Mouse (Mus musculus) neural tube, embryonic 12.5 days (tissue): ENCODE data around the gene Prdm15. TPM values are rescaled to one million over a fixed set of nuclear protein-coding genes. Genes with fewer than 3 reads are reported as not detected.

ENCODE experiments used
- ATAC-seq: fragments of 200-750 bp; cut with Nextera tagmentation; 2 replicates; pipeline ENCODE4 v1.8.0; 2017; ENCODE audit warnings: low read depth, mild to moderate bottlenecking, moderate TSS enrichment, moderate library complexity; ENCODE audit not compliant: low FRiP score
- H3K27ac ChIP-seq: fragments of 300-500 bp; sonication (generic); 2 replicates; pipeline ENCODE4 v1.5.1; 2016
- H3K27me3 ChIP-seq: fragments of 300-500 bp; sonication (generic); replicated peaks from 2 replicates; pipeline ENCODE4 v1.6.1; 2016; ENCODE audit warnings: mild to moderate bottlenecking
- H3K36me3 ChIP-seq: fragments of 300-500 bp; sonication (generic); 2 replicates; pipeline ENCODE4 v1.6.1; 2016; ENCODE audit warnings: mild to moderate bottlenecking
- H3K4me1 ChIP-seq: fragments of 300-500 bp; sonication (generic); 2 replicates; pipeline ENCODE4 v1.6.1; 2016
- H3K4me2 ChIP-seq: fragments of 300-500 bp; sonication (generic); replicated peaks from 2 replicates; pipeline ENCODE4 v1.6.1; 2016; ENCODE audit warnings: mild to moderate bottlenecking
- H3K4me3 ChIP-seq: fragments of 300-500 bp; sonication (generic); 2 replicates; pipeline ENCODE4 v1.5.1; 2016
- H3K9ac ChIP-seq: fragments of 300-500 bp; sonication (generic); 2 replicates; pipeline ENCODE4 v1.6.1; 2016; ENCODE audit warnings: mild to moderate bottlenecking
- H3K9me3 ChIP-seq: fragments of 300-500 bp; sonication (generic); 2 replicates; pipeline ENCODE4 v1.6.1; 2016; ENCODE audit warnings: mild to moderate bottlenecking
- WGBS: fragments of 180-500 bp; shearing (Covaris S2); methylation state at CpG from one replicate; pipeline ENCODE4 v1.1.7; 2016; 5-methylcytosine and 5-hydroxymethylcytosine counted together
- polyA plus RNA-seq: library from polyadenylated mRNA; unstranded; fragments of >200 nt; fragmentation: Nextera tagmentation; extraction: Ambion mirVana; gene quantifications from 2 replicates; pipeline ENCODE4 v1.2.1, GENCODE M21; 2016

Prdm15 gene
- 14.7 and 14.8 TPM in 2 replicates for polyA plus RNA-seq

- H3K4me2 ChIP-seq, result peak within 1 kb of the TSS; percentile 80
- H3K9ac ChIP-seq, result peak within 1 kb of the TSS; percentile 95
- peaks cover 20% of the 10 kb centered on the region for H3K4me1 ChIP-seq
- peak within 1 kb of the TSS; percentile 83 for H3K4me3 ChIP-seq
- H3K9me3 ChIP-seq, result no peaks in the 10 kb centered on the region
- H3K27ac ChIP-seq, result peak within 1 kb of the TSS; percentile 96
- 2% methylated on average over 31 of the region's 31 CpGs for WGBS
- H3K27me3 ChIP-seq, result no peaks in the 10 kb centered on the region
- peak; percentile 90 for ATAC-seq
- no peaks in the 10 kb centered on the region for H3K36me3 ChIP-seq
Observed at GRCm38 (mm10) chr16:97851741-97852319, at the start of gene Prdm15. TSS of gene Prdm15 (minus strand) at chr16:97851850.

DNA sequence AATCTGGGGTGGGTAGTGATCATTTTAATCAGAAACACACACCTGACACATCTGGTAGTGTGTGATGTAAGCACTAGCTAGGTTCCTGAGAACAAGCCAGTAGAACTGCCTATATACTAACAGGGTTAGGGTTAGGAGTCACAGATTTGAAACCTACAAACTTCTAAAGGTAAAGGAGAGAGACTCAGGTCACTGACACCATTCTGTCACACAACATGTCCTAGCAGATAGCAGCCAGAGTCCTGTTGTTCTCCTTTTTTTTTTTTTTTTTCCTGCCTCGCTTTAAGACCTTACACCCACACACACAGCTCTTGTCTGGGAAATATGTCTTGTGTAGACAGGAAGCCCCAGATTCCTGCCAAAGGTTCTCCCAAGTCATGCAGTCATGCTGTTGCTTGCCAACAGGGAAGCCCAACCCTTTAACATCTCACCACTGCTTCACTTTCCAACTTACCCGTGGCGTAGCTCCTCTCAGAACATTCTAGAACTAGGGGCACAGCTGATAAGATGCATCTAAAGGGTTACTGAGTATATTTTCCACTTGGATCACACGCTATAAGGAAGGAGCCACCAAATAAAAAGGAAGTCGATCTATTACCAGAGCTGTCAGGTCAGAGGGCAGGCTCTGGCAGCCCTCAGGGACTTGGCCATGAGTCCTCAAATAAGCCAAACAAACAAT, 45.8 kb upstream of the Prdm15 start:
- H3K27me3 ChIP-seq, result no peaks in the 10 kb centered on the region
- ATAC-seq, result no peak
- 0 out of 2 replicates have a peak, but pooled peaks cover 4% of the 10 kb centered on the region for H3K4me1 ChIP-seq
- WGBS, result 80% methylated on average over 5 of the region's 5 CpGs
- no peaks in the 10 kb centered on the region for H3K36me3 ChIP-seq
- no peaks in the 10 kb centered on the region for H3K9me3 ChIP-seq
- H3K27ac ChIP-seq, result no peak overlapping the region
- no peak overlapping the region for H3K9ac ChIP-seq
- no peak overlapping the region for H3K4me2 ChIP-seq
- H3K4me3 ChIP-seq, result no peak overlapping the region

- Histone ChIP-seq H3K9me3 (no peaks in the 10 kb centered on the region), H3K4me2 (no peak overlapping the region), H3K27ac (no peak overlapping the region), H3K4me3 (no peak overlapping the region), H3K9ac (no peak overlapping the region), H3K36me3 (peaks cover 4% of the 10 kb centered on the region; the same call in 1 of the 2 replicates), H3K4me1 (no peaks in the 10 kb centered on the region), H3K27me3 (no peaks in the 10 kb centered on the region)
- no peak for ATAC-seq
Observed at GRCm38 (mm10) chr16:97887762-97888161, 36.1 kb upstream of the Prdm15 start.

- Histone ChIP-seq H3K36me3 (0 out of 2 replicates have a peak, but pooled peaks cover 4% of the 10 kb centered on the region), H3K9ac (no peak overlapping the region), H3K9me3 (no peaks in the 10 kb centered on the region), H3K27ac (no peak overlapping the region), H3K4me2 (no peak overlapping the region), H3K4me1 (no peaks in the 10 kb centered on the region), H3K4me3 (no peak overlapping the region), H3K27me3 (no peaks in the 10 kb centered on the region)
- 95% methylated on average over 1 of the region's 1 CpGs for WGBS
- no peak for ATAC-seq
Observed at GRCm38 (mm10) chr16:97883696-97884095, 32.0 kb upstream of the Prdm15 start.

DNA sequence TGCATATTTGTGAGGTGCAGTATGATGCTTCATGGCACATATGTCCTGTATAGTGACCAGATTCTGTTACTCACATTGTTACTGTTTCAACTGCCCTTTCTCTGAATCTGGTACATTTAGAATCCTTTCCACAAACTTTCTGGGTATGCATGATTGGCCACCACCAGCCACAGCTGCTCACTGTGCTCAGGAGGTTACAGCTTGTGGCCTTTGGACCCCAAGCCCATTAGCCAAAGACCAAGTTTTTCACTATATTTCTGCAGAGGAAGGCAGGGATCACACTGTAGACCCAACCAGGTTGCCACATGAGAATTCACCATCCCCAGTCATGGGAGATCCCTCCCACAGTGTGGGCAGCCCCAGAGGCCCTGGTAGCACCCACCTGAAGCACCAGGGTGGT, 31.2 kb upstream of the Prdm15 start:
- H3K9ac ChIP-seq, result no peak overlapping the region
- H3K4me3 ChIP-seq, result no peak overlapping the region
- ATAC-seq, result no peak
- no peak overlapping the region for H3K27ac ChIP-seq
- 0 out of 2 replicates have a peak, but pooled peaks cover 4% of the 10 kb centered on the region for H3K36me3 ChIP-seq
- no peak overlapping the region for H3K4me2 ChIP-seq
- H3K9me3 ChIP-seq, result no peaks in the 10 kb centered on the region
- H3K27me3 ChIP-seq, result no peaks in the 10 kb centered on the region
- H3K4me1 ChIP-seq, result no peaks in the 10 kb centered on the region

- Histone ChIP-seq H3K9ac (no peak overlapping the region), H3K4me2 (no peak overlapping the region), H3K36me3 (0 out of 2 replicates have a peak, but pooled peaks cover 4% of the 10 kb centered on the region), H3K27me3 (no peaks in the 10 kb centered on the region), H3K27ac (no peak overlapping the region), H3K9me3 (no peaks in the 10 kb centered on the region), H3K4me3 (no peak overlapping the region), H3K4me1 (no peaks in the 10 kb centered on the region)
- WGBS, result 74% methylated on average over 1 of the region's 1 CpGs
- no peak for ATAC-seq
Observed at GRCm38 (mm10) chr16:97879134-97879533, 27.5 kb upstream of the Prdm15 start.

DNA sequence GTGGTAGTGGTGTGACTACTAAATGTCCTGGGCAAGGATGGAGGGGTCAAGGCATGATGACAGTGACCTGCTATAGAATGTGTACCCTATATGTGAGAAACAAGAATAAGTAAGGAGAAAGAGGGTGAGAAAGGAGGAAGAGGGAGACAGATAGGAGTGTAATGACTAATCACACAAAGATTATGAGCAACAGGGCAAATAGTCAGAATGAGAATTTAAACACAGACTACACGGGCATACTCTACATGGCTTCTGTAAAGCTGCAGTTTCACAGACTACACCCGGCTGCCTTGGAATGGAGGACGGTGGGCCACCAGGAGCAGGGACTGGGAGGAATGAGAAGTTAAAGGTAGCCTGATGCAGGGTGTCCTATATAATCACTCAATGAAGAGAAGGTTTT, 25.9 kb upstream of the Prdm15 start:
- no peak overlapping the region for H3K9ac ChIP-seq
- no peaks in the 10 kb centered on the region for H3K4me1 ChIP-seq
- no peaks in the 10 kb centered on the region for H3K9me3 ChIP-seq
- WGBS, result 98% methylated on average over 3 of the region's 3 CpGs
- H3K27me3 ChIP-seq, result no peaks in the 10 kb centered on the region
- ATAC-seq, result no peak
- H3K36me3 ChIP-seq, result no peaks in the 10 kb centered on the region
- H3K27ac ChIP-seq, result no peak overlapping the region
- H3K4me2 ChIP-seq, result no peak overlapping the region
- no peak overlapping the region for H3K4me3 ChIP-seq

- H3K4me1 ChIP-seq, result no peaks in the 10 kb centered on the region
- no peak overlapping the region for H3K4me2 ChIP-seq
- WGBS, result 90% methylated on average over 4 of the region's 4 CpGs
- no peaks in the 10 kb centered on the region; the same call in 1 of the 2 replicates for H3K36me3 ChIP-seq
- H3K27ac ChIP-seq, result no peak overlapping the region
- H3K9me3 ChIP-seq, result no peaks in the 10 kb centered on the region
- H3K27me3 ChIP-seq, result no peaks in the 10 kb centered on the region
- ATAC-seq, result no peak
- no peak overlapping the region for H3K4me3 ChIP-seq
- no peak overlapping the region for H3K9ac ChIP-seq
Observed at GRCm38 (mm10) chr16:97875101-97875500, 23.5 kb upstream of the Prdm15 start.

DNA sequence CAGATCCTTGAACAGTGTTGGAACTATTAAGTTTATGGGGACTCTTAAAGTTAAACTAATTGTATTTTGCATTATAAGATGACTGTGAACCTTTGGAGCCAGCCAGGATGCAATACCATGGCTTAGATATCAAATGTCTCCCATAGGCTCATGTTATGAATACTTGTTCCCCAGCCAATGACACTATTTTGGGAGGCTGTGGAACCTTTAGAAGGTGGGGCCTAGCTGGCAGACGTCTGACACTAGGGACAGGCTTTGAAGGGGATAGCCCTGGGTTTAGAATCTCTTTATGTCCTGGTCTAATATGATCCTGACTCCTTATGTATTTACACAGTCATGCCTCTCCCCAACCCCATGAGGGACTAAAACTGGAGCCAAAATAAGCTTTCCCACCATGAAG, 22.7 kb upstream of the Prdm15 start:
- H3K9ac ChIP-seq, result no peak overlapping the region
- H3K36me3 ChIP-seq, result no peaks in the 10 kb centered on the region; the same call in 1 of the 2 replicates
- H3K4me1 ChIP-seq, result no peaks in the 10 kb centered on the region
- no peak for ATAC-seq
- no peak overlapping the region for H3K4me3 ChIP-seq
- no peak overlapping the region for H3K27ac ChIP-seq
- H3K4me2 ChIP-seq, result no peak overlapping the region
- WGBS, result 67% methylated on average over 1 of the region's 1 CpGs
- H3K9me3 ChIP-seq, result no peaks in the 10 kb centered on the region
- no peaks in the 10 kb centered on the region for H3K27me3 ChIP-seq

DNA sequence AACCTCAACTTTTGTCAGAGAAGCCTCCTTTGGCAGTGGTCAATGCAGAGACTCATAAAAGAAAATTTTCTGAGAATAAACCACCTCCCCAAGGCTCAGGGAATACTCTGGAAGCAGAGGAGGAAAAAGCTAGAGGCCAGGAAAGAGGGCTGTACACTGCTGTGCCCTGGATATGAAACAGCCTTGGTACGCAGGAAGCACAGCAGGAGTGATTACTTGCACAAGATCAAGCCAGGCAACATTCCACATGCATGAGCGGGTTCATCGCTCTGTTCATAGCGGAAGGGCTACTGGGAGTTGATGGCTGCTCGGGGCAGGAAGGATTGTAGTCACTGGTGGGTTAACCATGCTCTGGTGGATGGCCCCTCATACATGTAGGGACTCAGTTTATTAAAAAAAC, 21.0 kb upstream of the Prdm15 start:
- H3K4me1 ChIP-seq, result no peaks in the 10 kb centered on the region
- 75% methylated on average over 5 of the region's 5 CpGs for WGBS
- H3K4me3 ChIP-seq, result no peak overlapping the region
- H3K36me3 ChIP-seq, result peaks cover 13% of the 10 kb centered on the region; the same call in 1 of the 2 replicates
- no peak for ATAC-seq
- no peaks in the 10 kb centered on the region for H3K9me3 ChIP-seq
- H3K9ac ChIP-seq, result no peak overlapping the region
- H3K27me3 ChIP-seq, result no peaks in the 10 kb centered on the region
- no peak overlapping the region for H3K4me2 ChIP-seq
- H3K27ac ChIP-seq, result no peak overlapping the region

DNA sequence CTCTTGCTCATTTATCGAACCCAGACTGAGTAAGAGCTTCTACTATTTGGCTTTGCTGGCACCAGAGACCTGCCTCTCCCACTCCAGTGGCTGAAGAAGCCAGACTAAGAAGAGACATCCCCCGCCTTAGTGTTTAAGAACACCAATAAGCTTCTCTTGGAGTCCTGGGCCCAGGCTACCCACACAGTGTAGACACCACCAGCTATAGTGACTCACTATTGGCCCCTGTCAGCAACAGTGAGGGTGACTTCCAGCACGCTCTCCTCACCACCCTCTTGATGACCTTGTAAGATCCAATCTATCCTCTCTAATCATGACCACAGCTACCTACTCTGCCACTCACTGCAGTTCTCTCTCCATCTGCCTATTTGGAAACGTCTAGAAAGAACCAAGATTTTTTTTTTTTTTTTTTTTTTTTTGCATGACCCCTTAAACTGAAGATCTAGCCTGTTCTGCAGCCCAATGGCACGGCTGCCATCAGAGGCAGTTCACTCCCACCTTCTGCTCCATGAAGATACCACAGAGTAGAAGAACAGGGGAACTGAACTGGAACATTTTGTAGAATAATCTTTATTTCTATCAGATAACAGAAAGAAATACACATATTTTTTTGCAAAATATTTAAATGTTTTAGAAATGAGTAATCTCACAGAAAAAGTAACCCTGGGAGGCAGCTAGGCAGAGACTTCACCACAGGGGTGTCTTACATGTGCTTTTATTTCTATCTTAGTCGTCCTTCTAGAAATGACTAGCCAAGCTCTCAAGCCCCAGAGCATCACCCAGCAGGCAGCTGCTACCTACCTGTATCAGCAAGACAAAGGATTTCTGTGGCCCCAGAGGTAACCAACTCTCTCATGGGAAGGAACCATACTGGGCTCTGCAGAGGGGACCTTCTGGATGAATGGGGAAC, 17.8 kb upstream of the Prdm15 start:
- Histone ChIP-seq H3K27ac (no peak overlapping the region), H3K4me3 (no peak overlapping the region), H3K9me3 (no peaks in the 10 kb centered on the region), H3K4me1 (no peaks in the 10 kb centered on the region), H3K27me3 (no peaks in the 10 kb centered on the region), H3K9ac (no peak overlapping the region), H3K4me2 (no peak overlapping the region), H3K36me3 (peaks cover 21% of the 10 kb centered on the region)
- WGBS, result 76% methylated on average over 6 of the region's 6 CpGs
- ATAC-seq, result no peak

DNA sequence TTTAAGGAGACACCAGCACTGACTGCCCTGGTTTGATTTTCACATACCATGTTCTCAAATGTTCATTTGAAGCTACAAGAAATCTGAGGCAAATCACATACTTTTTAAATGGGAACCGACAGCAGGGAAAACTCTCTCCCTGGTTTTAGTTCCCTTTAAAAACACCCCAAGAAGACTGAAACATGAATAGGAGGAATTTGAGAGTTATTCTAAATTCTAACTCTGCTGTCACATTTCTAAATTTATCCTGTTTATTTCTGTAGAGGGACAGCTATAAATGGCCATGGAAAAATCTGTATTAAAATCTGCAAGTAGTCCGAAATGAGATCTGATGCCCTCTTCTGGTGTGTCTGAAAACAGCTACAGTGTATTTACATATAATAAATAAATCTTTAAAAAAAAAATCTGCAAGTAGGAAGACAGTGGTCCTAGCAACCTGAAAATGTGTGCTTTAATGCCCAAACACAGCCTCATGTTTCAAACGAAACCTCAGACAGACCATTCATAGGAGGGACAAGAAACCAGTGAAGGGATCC, 12.3 kb upstream of the Prdm15 start:
- H3K9ac ChIP-seq, result no peak overlapping the region
- no peak overlapping the region for H3K27ac ChIP-seq
- peaks cover 21% of the 10 kb centered on the region for H3K36me3 ChIP-seq
- H3K27me3 ChIP-seq, result no peaks in the 10 kb centered on the region
- no peak overlapping the region for H3K4me3 ChIP-seq
- no peak overlapping the region for H3K4me2 ChIP-seq
- H3K4me1 ChIP-seq, result no peaks in the 10 kb centered on the region
- no peak for ATAC-seq
- H3K9me3 ChIP-seq, result no peaks in the 10 kb centered on the region
- WGBS, result 87% methylated on average over 3 of the region's 3 CpGs
